Mouse (Mus musculus) megakaryocyte-erythroid progenitor cell, adult 5 weeks (primary cell): Measurements from ENCODE around the gene Gata3. TPM values are rescaled to one million over a fixed set of nuclear protein-coding genes. Genes with fewer than 3 reads are reported as not detected.

Source experiments
- polyA plus RNA-seq: library from polyadenylated mRNA; stranded (reverse); fragments of >175 nt; gene quantifications from 2 replicates; pipeline ENCODE4 v1.2.3, GENCODE M21; 2012

The Gata3 gene
- 7.9 and 9.0 TPM in 2 replicates for polyA plus RNA-seq

GRCm38 (mm10) chr2:9889651-9890183 is at the start of gene Gata3:
Gene Gata3 (minus strand): TSS chr2:9890034.

DNA sequence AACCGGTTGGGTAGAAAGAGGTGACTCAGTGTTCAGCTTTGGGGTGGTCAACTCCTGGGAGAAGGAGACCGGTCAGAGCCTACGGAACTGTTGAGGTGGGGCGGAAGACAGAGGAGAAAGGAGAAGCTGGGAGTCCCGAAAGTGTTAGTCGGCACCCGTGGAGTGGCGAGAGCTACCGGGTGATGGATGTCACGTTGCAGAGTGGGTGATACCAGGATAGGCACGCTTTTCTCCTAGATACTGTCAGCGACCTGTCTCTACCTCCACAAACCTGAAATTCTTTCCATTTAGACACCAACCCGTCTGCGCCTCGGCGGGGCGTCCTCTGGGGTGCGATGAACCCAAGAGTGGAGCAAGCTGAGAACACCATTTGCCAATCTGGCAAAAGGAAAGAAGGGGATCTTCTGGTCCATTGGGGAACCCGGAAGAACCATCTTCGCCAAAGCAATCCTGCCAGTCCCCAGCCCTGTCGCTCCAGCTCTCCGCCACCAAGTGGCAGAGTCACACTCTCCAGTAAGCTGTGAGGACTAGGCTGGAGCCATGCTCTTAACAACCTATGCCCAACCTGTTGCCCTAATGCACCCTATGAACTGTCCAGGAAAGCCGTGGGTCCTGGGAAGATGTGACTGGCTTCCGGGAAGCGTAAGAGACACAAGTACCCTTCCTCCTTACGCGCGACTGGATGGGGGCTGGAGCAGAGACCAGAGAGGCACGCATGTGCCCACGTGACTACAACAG is 752 bp downstream of the Gata3 start, which contains the start of gene 9230102O04Rik:
Gene 9230102O04Rik, minus strand, starts transcription at position 628 of the 738 bp plus-strand sequence.

DNA sequence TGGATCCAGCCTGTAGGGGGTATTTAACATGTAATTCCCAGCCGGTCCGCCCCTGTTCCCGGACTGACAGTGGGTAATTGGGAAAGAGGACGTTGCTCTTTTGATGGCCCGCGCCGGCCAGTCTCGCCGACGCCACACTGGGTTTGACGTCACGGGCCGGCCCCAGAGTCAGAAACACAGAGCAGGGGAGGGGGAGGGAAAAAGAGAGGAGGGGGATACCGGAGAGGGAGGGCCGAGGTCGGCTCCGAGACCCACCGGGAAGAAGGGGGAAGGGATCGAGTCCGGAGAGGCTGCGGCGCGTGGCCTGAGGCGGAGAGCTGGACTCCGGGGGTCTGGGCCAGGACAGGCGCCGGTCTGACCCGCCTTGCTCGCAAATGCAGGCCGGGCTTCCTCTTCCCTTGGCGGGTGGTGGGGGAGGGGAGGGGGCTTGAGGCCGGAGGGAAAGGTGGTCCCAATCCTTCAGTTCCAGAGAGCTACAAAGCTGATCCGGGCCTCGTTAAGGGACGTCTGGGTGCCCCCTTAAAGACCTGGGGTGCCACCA is 8.7 kb downstream of the Gata3 start, which contains the start of gene 4930412O13Rik:
Gene 4930412O13Rik, plus strand, starts transcription at position 202 of the 541 bp plus-strand sequence.

Other genes starting within 250 kb of the Gata3 start
- gene 4930412O13Rik, start 8.8 kb downstream of the Gata3 start, polyA plus RNA-seq = not detected in 2 replicates
- not detected in 2 replicates for gene 9230102O04Rik, start 494 bp downstream of the Gata3 start, polyA plus RNA-seq
- 20.2 and 21.3 TPM in 2 replicates for gene Taf3, start 158.6 kb upstream of the Gata3 start, polyA plus RNA-seq
- 33.0 and 34.7 TPM in 2 replicates for gene Atp5c1, start 190.5 kb upstream of the Gata3 start, polyA plus RNA-seq
- gene Kin, start 190.6 kb upstream of the Gata3 start, polyA plus RNA-seq = 2.9 and 3.9 TPM in 2 replicates
- not detected in 2 replicates for gene Itih2, start 241.4 kb upstream of the Gata3 start, polyA plus RNA-seq